11 mouse cellular contexts compared by ENCODE assay signal in genomic region chr5:28387531-28388179, GRCm38 (mm10).
A peak's percentile ranks its signal among the peaks of the same experiment; 100 is the strongest.
DNase-seq lines count a peak whose midpoint lies in the region; ATAC-seq lines count a peak whose summit lies in the region.
"Had no signal": no experiment of that assay in that cellular context is flagged by ENCODE, and none has a peak within 500 bp of the region (broad histone marks: within the 10 kb centered on the region; RNA-seq: fewer than 3 reads in every experiment).

No protein-coding gene starts in this region.

- no peak for DNase-seq in frontal cortex, postnatal 25 days (ENCODE audit: low spot score in 2 of 2)
- DNase-seq in midbrain, embryonic 11.5 days (ENCODE audit: low spot score, missing footprints): peak; percentile 83
- DNase-seq in midbrain, embryonic 10.5 days (ENCODE audit: low spot score): no peak
- DNase-seq in brain, adult 2 months (ENCODE audit: low read depth, low spot score): peak; percentile 74
- no peak for DNase-seq in urinary bladder, adult 2 months (ENCODE audit: low spot score)

- H3K9ac ChIP-seq in midbrain, embryonic 11.5 days (ENCODE audit: low read length): no peak overlapping the region
- no peak overlapping the region for H3K9ac ChIP-seq in hindbrain, embryonic 15.5 days
- H3K9ac ChIP-seq: forebrain, embryonic 12.5 days; heart, embryonic 15.5 days; neural tube, embryonic 12.5 days had no signal

- H3K4me1 ChIP-seq in midbrain, embryonic 11.5 days (ENCODE audit: control insufficient read depth, insufficient read depth, low read length): no peaks in the 10 kb centered on the region
- H3K4me1 ChIP-seq in midbrain, embryonic 10.5 days: no peaks in the 10 kb centered on the region
- H3K4me1 ChIP-seq in hindbrain, embryonic 15.5 days (replicated peaks): no peaks in the 10 kb centered on the region
- H3K4me1 ChIP-seq: forebrain, embryonic 12.5 days; heart, embryonic 15.5 days; neural tube, embryonic 12.5 days had no signal

- H3K4me2 ChIP-seq in midbrain, embryonic 11.5 days: no peak overlapping the region
- no peak overlapping the region for H3K4me2 ChIP-seq in hindbrain, embryonic 15.5 days
- H3K4me2 ChIP-seq: forebrain, embryonic 12.5 days; heart, embryonic 15.5 days; neural tube, embryonic 12.5 days had no signal

- no peaks in the 10 kb centered on the region for H3K9me3 ChIP-seq in midbrain, embryonic 11.5 days (ENCODE audit: control insufficient read depth, low read length)
- no peaks in the 10 kb centered on the region for H3K9me3 ChIP-seq in midbrain, embryonic 10.5 days (replicated peaks)
- no peaks in the 10 kb centered on the region for H3K9me3 ChIP-seq in hindbrain, embryonic 15.5 days
- H3K9me3 ChIP-seq: forebrain, embryonic 12.5 days; heart, embryonic 15.5 days; megakaryocyte, embryonic 14.5 days; neural tube, embryonic 12.5 days had no signal

- H3K4me3 ChIP-seq in midbrain, embryonic 11.5 days (ENCODE audit: low read depth, low read length): no peak overlapping the region
- no peak overlapping the region for H3K4me3 ChIP-seq in midbrain, embryonic 10.5 days
- no peak overlapping the region for H3K4me3 ChIP-seq in hindbrain, embryonic 15.5 days
- H3K4me3 ChIP-seq: forebrain, embryonic 12.5 days; heart, embryonic 15.5 days; megakaryocyte, embryonic 14.5 days; neural tube, embryonic 12.5 days had no signal

- peaks cover 12% of the 10 kb centered on the region; the same call in 1 of the 2 replicates for H3K36me3 ChIP-seq in midbrain, embryonic 11.5 days (ENCODE audit: control insufficient read depth, insufficient read depth, low read length)
- H3K36me3 ChIP-seq in midbrain, embryonic 10.5 days: peaks cover 78% of the 10 kb centered on the region
- peaks cover 46% of the 10 kb centered on the region for H3K36me3 ChIP-seq in hindbrain, embryonic 15.5 days

- 87% methylated on average over 9 of the region's 9 CpGs for WGBS in midbrain, embryonic 11.5 days
- 90% methylated on average over 9 of the region's 9 CpGs for WGBS in midbrain, embryonic 10.5 days
- 81% methylated on average over 9 of the region's 9 CpGs for WGBS in hindbrain, embryonic 15.5 days

- ATAC-seq in frontal cortex, adult (ENCODE audit: low TSS enrichment): peak; percentile 71
- ATAC-seq in midbrain, embryonic 11.5 days (ENCODE audit: low FRiP score): no peak
- ATAC-seq in hindbrain, embryonic 15.5 days (ENCODE audit: low FRiP score, low read depth): no peak; the same call in 1 of the 2 replicates

- H3K27me3 ChIP-seq in midbrain, embryonic 11.5 days (ENCODE audit: control insufficient read depth, insufficient read depth, low read length): no peaks in the 10 kb centered on the region
- H3K27me3 ChIP-seq in midbrain, embryonic 10.5 days (ENCODE audit: low read depth, poor library complexity, severe bottlenecking): no peaks in the 10 kb centered on the region
- H3K27me3 ChIP-seq in hindbrain, embryonic 15.5 days: no peaks in the 10 kb centered on the region
- H3K27me3 ChIP-seq: forebrain, embryonic 12.5 days; heart, embryonic 15.5 days; megakaryocyte, embryonic 14.5 days; neural tube, embryonic 12.5 days had no signal

- H3K27ac ChIP-seq in midbrain, embryonic 11.5 days (ENCODE audit: low read depth, low read length): no peak overlapping the region
- no peak overlapping the region for H3K27ac ChIP-seq in midbrain, embryonic 10.5 days (replicated peaks)
- peak overlapping the region; percentile 51; the same call in 1 of the 2 replicates for H3K27ac ChIP-seq in hindbrain, embryonic 15.5 days (replicated peaks)
- H3K27ac ChIP-seq: forebrain, embryonic 12.5 days; heart, embryonic 15.5 days; neural tube, embryonic 12.5 days had no signal

Comparison
In these comparisons a context has a peak if more than half of its experiments do, and no peak if none do; other contexts are left out.
1. DNase-seq: peak in midbrain, embryonic 11.5 days (single experiment) and brain, adult 2 months (single experiment); none in frontal cortex, postnatal 25 days (0 of 2), midbrain, embryonic 10.5 days (single experiment) and urinary bladder, adult 2 months (single experiment).